Mouse (Mus musculus) adrenal gland, adult (tissue): ENCODE measurements around the gene Cotl1.
A peak's percentile ranks its signal among the peaks of the same experiment; 100 is the strongest.

ENCODE experiments used
- DNase-seq, 2 experiments: peaks; one replicate each; pipeline ENCODE4 v3.0.0; 2022 to 2023; ENCODE audit warnings: low spot score in 1 of 2; ENCODE audit not compliant: inconsistent age in 2 of 2

Gene Cotl1

GRCm38 (mm10) chr8:119788607-119789381, 51.5 kb downstream of the Cotl1 start:
- no peak for DNase-seq

GRCm38 (mm10) chr8:119787341-119787740, 53.0 kb downstream of the Cotl1 start:
- DNase-seq, result no peak

GRCm38 (mm10) chr8:119786871-119787270, 53.5 kb downstream of the Cotl1 start:
- no peak for DNase-seq

GRCm38 (mm10) chr8:119785764-119786405, 54.5 kb downstream of the Cotl1 start:
- DNase-seq, result no peak

- no peak for DNase-seq
Observed at GRCm38 (mm10) chr8:119784676-119785075, 55.7 kb downstream of the Cotl1 start.

- no peak for DNase-seq
Observed at GRCm38 (mm10) chr8:119784141-119784574, 56.2 kb downstream of the Cotl1 start.

- DNase-seq, result no peak
Observed at GRCm38 (mm10) chr8:119783579-119783978, 56.8 kb downstream of the Cotl1 start.

GRCm38 (mm10) chr8:119782715-119783114, 57.6 kb downstream of the Cotl1 start:
- DNase-seq, result peak; percentile 79 to 91

- peak in 1 of 2 experiments; percentile 74 for DNase-seq
Observed at GRCm38 (mm10) chr8:119781086-119781840, 59.1 kb downstream of the Cotl1 start.

- peak in 1 of 2 experiments; percentile 38 for DNase-seq
Observed at GRCm38 (mm10) chr8:119780402-119781049, 59.8 kb downstream of the Cotl1 start.

GRCm38 (mm10) chr8:119779013-119779737, 61.2 kb downstream of the Cotl1 start:
- DNase-seq, result peak; percentile 84 to 94

- DNase-seq, result peak; percentile 99 to 100
Observed at GRCm38 (mm10) chr8:119778263-119778662, 62.1 kb downstream of the Cotl1 start, which contains the start of gene Tldc1. Gene Tldc1 (minus strand): TSS chr8:119778416.

GRCm38 (mm10) chr8:119777765-119778164, 62.6 kb downstream of the Cotl1 start:
- no peak for DNase-seq

GRCm38 (mm10) chr8:119776668-119777245, 63.6 kb downstream of the Cotl1 start:
- DNase-seq, result peak; percentile 48 to 66

GRCm38 (mm10) chr8:119765761-119766444, 74.4 kb downstream of the Cotl1 start:
- no peak for DNase-seq

GRCm38 (mm10) chr8:119765311-119765710, 75.0 kb downstream of the Cotl1 start:
- DNase-seq, result no peak

- DNase-seq, result no peak
Observed at GRCm38 (mm10) chr8:119762226-119763220, 77.8 kb downstream of the Cotl1 start.

GRCm38 (mm10) chr8:119761692-119762091, 78.7 kb downstream of the Cotl1 start:
- no peak for DNase-seq
